12 mouse cellular contexts compared by ENCODE assay signal in genomic region chr14:120395501-120395900, GRCm38 (mm10).
"Had no signal": no experiment of that assay in that cellular context is flagged by ENCODE, and none has a peak within 500 bp of the region (broad histone marks: within the 10 kb centered on the region; RNA-seq: fewer than 3 reads in every experiment).

No protein-coding gene starts in this region.

- H3K9me3 ChIP-seq: limb, embryonic 10.5 days; liver, embryonic 12.5 days; lung, embryonic 15.5 days; megakaryocyte, embryonic 14.5 days; midbrain, embryonic 15.5 days; stomach, embryonic 15.5 days had no signal

- H3K4me2 ChIP-seq: liver, embryonic 12.5 days; lung, embryonic 15.5 days; midbrain, embryonic 11.5 days; midbrain, embryonic 15.5 days; stomach, embryonic 15.5 days had no signal

- DNase-seq: lung, postnatal 14 days; right cerebral cortex, postnatal 14 days; thymus, postnatal 36 days had no signal

- ATAC-seq: intestine, embryonic 16.5 days; liver, embryonic 12.5 days; midbrain, embryonic 15.5 days had no signal

- H3K27me3 ChIP-seq: liver, embryonic 12.5 days; lung, embryonic 15.5 days; megakaryocyte, embryonic 14.5 days; midbrain, embryonic 15.5 days; stomach, embryonic 15.5 days had no signal

- H3K9ac ChIP-seq: liver, embryonic 12.5 days; lung, embryonic 15.5 days; midbrain, embryonic 15.5 days; stomach, embryonic 15.5 days had no signal

- H3K36me3 ChIP-seq: midbrain, embryonic 15.5 days had no signal

- H3K27ac ChIP-seq: limb, embryonic 10.5 days; liver, embryonic 12.5 days; lung, embryonic 15.5 days; macrophage; midbrain, embryonic 15.5 days; stomach, embryonic 15.5 days had no signal

- H3K4me1 ChIP-seq: limb, embryonic 10.5 days; liver, embryonic 12.5 days; stomach, embryonic 15.5 days had no signal

- H3K4me3 ChIP-seq: limb, embryonic 10.5 days; liver, embryonic 12.5 days; lung, embryonic 15.5 days; megakaryocyte, embryonic 14.5 days; midbrain, embryonic 15.5 days; stomach, embryonic 15.5 days had no signal
